In the genomic region with DNA sequence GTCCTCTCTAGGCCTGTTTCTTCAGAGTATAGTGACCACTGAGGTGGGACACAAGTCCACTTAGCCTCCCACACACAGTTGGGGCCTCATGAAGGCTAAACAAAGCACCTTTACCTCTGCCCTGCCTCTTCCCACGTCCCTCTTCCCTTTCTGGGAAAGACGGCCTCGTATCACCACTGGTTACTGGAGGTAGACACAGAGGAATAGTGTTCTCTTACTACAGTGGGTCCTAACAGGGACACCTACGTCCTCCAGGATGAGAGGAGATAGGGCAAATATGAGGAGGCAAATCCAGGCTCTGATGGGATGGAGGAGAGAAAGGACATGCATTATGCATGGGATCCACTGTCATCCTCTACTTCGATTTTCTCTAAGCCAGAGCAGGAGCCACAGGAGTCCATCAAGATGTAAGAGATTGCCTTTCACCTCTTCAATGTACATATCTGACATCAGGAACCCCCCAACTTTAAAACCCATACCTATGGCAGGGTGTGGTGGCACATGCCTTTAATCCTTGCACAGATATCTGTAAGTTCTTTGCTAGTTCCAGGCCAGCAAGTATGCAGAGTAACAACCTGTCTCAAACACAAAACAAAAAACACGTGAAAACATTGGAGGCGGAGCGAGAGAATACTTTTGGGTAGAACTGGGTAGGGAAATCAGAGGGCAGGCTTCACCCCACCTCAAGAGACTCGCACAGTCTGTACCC, we compare ENCODE assay signal across 8 mouse cellular contexts. TPM values are rescaled to one million over a fixed set of nuclear protein-coding genes. Genes with fewer than 3 reads are reported as not detected.
A peak's percentile ranks its signal among the peaks of the same experiment; 100 is the strongest.
DNase-seq lines count a peak whose midpoint lies in the region; ATAC-seq and TF ChIP-seq lines count a peak whose summit lies in the region.

No protein-coding gene starts in this region.

- no peaks in the 10 kb centered on the region for H3K27me3 ChIP-seq in embryonic facial prominence, embryonic 15.5 days
- no peaks in the 10 kb centered on the region for H3K27me3 ChIP-seq in intestine, embryonic 15.5 days (replicated peaks)
- H3K27me3 ChIP-seq in neural tube, embryonic 13.5 days, result no peaks in the 10 kb centered on the region

- no peak for ATAC-seq in embryonic facial prominence, embryonic 15.5 days (ENCODE audit: insufficient number of reproducible peaks, low FRiP score, low TSS enrichment, low read depth)
- peak; percentile 44; the same call in 1 of the 2 replicates for ATAC-seq in intestine, embryonic 15.5 days
- ATAC-seq in neural tube, embryonic 13.5 days (ENCODE audit: low read depth), result peak; percentile 9

- peak overlapping the region; percentile 90 for H3K9ac ChIP-seq in embryonic facial prominence, embryonic 15.5 days
- peak overlapping the region; percentile 91 for H3K9ac ChIP-seq in intestine, embryonic 15.5 days
- H3K9ac ChIP-seq in neural tube, embryonic 13.5 days, result peak overlapping the region; percentile 94

- DNase-seq in left cerebral cortex, adult 2 months (ENCODE audit: extremely low spot score in 1 of 2, low spot score in 2 of 2), result no peak
- DNase-seq in left cerebral cortex, adult 18-20 months (ENCODE audit: low spot score in 2 of 2), result no peak
- DNase-seq in adrenal gland, postnatal 36 days, result no peak
- DNase-seq in spleen, postnatal 4 days (ENCODE audit: low spot score in 2 of 2), result no peak
- no peak for DNase-seq in frontal cortex, postnatal 10 days (ENCODE audit: low spot score in 2 of 2)

- H3K4me2 ChIP-seq in embryonic facial prominence, embryonic 15.5 days (replicated peaks), result peak overlapping the region; percentile 85
- H3K4me2 ChIP-seq in intestine, embryonic 15.5 days (replicated peaks), result peak overlapping the region; percentile 82
- peak overlapping the region; percentile 94 for H3K4me2 ChIP-seq in neural tube, embryonic 13.5 days

- no peaks in the 10 kb centered on the region for H3K9me3 ChIP-seq in embryonic facial prominence, embryonic 15.5 days (replicated peaks)
- no peaks in the 10 kb centered on the region for H3K9me3 ChIP-seq in intestine, embryonic 15.5 days
- H3K9me3 ChIP-seq in neural tube, embryonic 13.5 days, result no peaks in the 10 kb centered on the region

- peak overlapping the region; percentile 60 for H3K4me3 ChIP-seq in left cerebral cortex, adult 2 months
- peak overlapping the region; percentile 95 for H3K4me3 ChIP-seq in embryonic facial prominence, embryonic 15.5 days (replicated peaks)
- H3K4me3 ChIP-seq in intestine, embryonic 15.5 days (replicated peaks), result peak overlapping the region; percentile 91
- H3K4me3 ChIP-seq in neural tube, embryonic 13.5 days, result peak overlapping the region; percentile 91

- 35% methylated on average over 9 of the region's 9 CpGs for WGBS in embryonic facial prominence, embryonic 15.5 days
- 41% methylated on average over 9 of the region's 9 CpGs for WGBS in intestine, embryonic 15.5 days
- WGBS in neural tube, embryonic 13.5 days, result 34% methylated on average over 9 of the region's 9 CpGs

- H3K27ac ChIP-seq in left cerebral cortex, adult 2 months, result peak overlapping the region; percentile 89
- H3K27ac ChIP-seq in embryonic facial prominence, embryonic 15.5 days (replicated peaks), result peak overlapping the region; percentile 71
- H3K27ac ChIP-seq in intestine, embryonic 15.5 days, result no peak overlapping the region
- H3K27ac ChIP-seq in neural tube, embryonic 13.5 days (replicated peaks), result peak overlapping the region; percentile 77; the same call in 1 of the 2 replicates

- intact Hi-C loops in left cerebral cortex, adult 2 months (cut with DNase I), result no loop called here

- no peak for TF ChIP-seq CTCF in left cerebral cortex, adult 2 months (IDR thresholded peaks at IDR 0.05)

- peaks cover 28% of the 10 kb centered on the region for H3K36me3 ChIP-seq in embryonic facial prominence, embryonic 15.5 days
- peaks cover 9% of the 10 kb centered on the region; the same call in 1 of the 2 replicates for H3K36me3 ChIP-seq in intestine, embryonic 15.5 days
- H3K36me3 ChIP-seq in neural tube, embryonic 13.5 days, result peaks cover 29% of the 10 kb centered on the region

- peaks cover 22% of the 10 kb centered on the region for H3K4me1 ChIP-seq in embryonic facial prominence, embryonic 15.5 days
- peaks cover 18% of the 10 kb centered on the region for H3K4me1 ChIP-seq in intestine, embryonic 15.5 days (replicated peaks)
- H3K4me1 ChIP-seq in neural tube, embryonic 13.5 days (replicated peaks), result peaks cover 23% of the 10 kb centered on the region

RNA-seq across cellular contexts. Expression of a gene that starts 0.5 kb away (rescaled TPM):
- 10 to 100 TPM; 72.6 to 82.2 TPM for total RNA-seq in left cerebral cortex, adult 2 months (2021)
- 10 to 100 TPM; 77.9 to 81.3 TPM for total RNA-seq in left cerebral cortex, adult 18-20 months (2021)
- 159 and 178 TPM in 2 replicates for polyA plus RNA-seq in embryonic facial prominence, embryonic 15.5 days (2015; fragmentation: Nextera tagmentation; extraction: Ambion mirVana)
- 207 and 214 TPM in 2 replicates for polyA plus RNA-seq in intestine, embryonic 15.5 days (2015; fragmentation: Nextera tagmentation; extraction: Ambion mirVana)
- 119 and 120 TPM in 2 replicates for polyA plus RNA-seq in neural tube, embryonic 13.5 days (2015; fragmentation: Nextera tagmentation; extraction: Ambion mirVana)
- 100 to 1,000 TPM; 171 to 195 TPM for total RNA-seq in adrenal gland, postnatal 36 days (2021)

RNA-seq across cellular contexts. Expression of a gene that starts 4.1 kb away (rescaled TPM):
- under 1 TPM in 1 of 2 experiments, not detected in 1; 0.26 TPM for total RNA-seq in left cerebral cortex, adult 2 months (2021)
- under 1 TPM; 0.26 to 0.63 TPM for total RNA-seq in left cerebral cortex, adult 18-20 months (2021)
- polyA plus RNA-seq in embryonic facial prominence, embryonic 15.5 days (2015; fragmentation: Nextera tagmentation; extraction: Ambion mirVana), result 0.31 and 0.37 TPM in 2 replicates
- 0.09 and 0.19 TPM in 2 replicates for polyA plus RNA-seq in intestine, embryonic 15.5 days (2015; fragmentation: Nextera tagmentation; extraction: Ambion mirVana)
- 0.14 TPM in 2 replicates for polyA plus RNA-seq in neural tube, embryonic 13.5 days (2015; fragmentation: Nextera tagmentation; extraction: Ambion mirVana)
- total RNA-seq in adrenal gland, postnatal 36 days (2021), result under 1 TPM; 0.30 to 0.40 TPM

RNA-seq across cellular contexts. Expression of a gene that starts 5.5 kb away (rescaled TPM):
- total RNA-seq in left cerebral cortex, adult 2 months (2021), result 1 to 10 TPM; 1.2 to 1.7 TPM
- total RNA-seq in left cerebral cortex, adult 18-20 months (2021), result 1 to 10 TPM; 1.3 to 2.3 TPM
- 4.8 and 6.2 TPM in 2 replicates for polyA plus RNA-seq in embryonic facial prominence, embryonic 15.5 days (2015; fragmentation: Nextera tagmentation; extraction: Ambion mirVana)
- 3.9 and 5.4 TPM in 2 replicates for polyA plus RNA-seq in intestine, embryonic 15.5 days (2015; fragmentation: Nextera tagmentation; extraction: Ambion mirVana)
- polyA plus RNA-seq in neural tube, embryonic 13.5 days (2015; fragmentation: Nextera tagmentation; extraction: Ambion mirVana), result 0.54 and 1.2 TPM in 2 replicates
- 1 to 10 TPM; 1.4 to 3.1 TPM for total RNA-seq in adrenal gland, postnatal 36 days (2021)

RNA-seq across cellular contexts. Expression of a gene that starts 8.3 kb away (rescaled TPM):
- not detected for total RNA-seq in left cerebral cortex, adult 2 months (2021)
- under 1 TPM; 0.12 TPM for total RNA-seq in left cerebral cortex, adult 18-20 months (2021)
- polyA plus RNA-seq in embryonic facial prominence, embryonic 15.5 days (2015; fragmentation: Nextera tagmentation; extraction: Ambion mirVana), result not detected in 2 replicates
- polyA plus RNA-seq in intestine, embryonic 15.5 days (2015; fragmentation: Nextera tagmentation; extraction: Ambion mirVana), result not detected in 2 replicates
- not detected in 2 replicates for polyA plus RNA-seq in neural tube, embryonic 13.5 days (2015; fragmentation: Nextera tagmentation; extraction: Ambion mirVana)
- total RNA-seq in adrenal gland, postnatal 36 days (2021), result under 1 TPM in 1 of 2 experiments, not detected in 1; 0.10 TPM

RNA-seq across cellular contexts. Expression of a gene that starts 15.2 kb away (rescaled TPM):
- total RNA-seq in left cerebral cortex, adult 2 months (2021), result 10 to 100 TPM; 34.0 to 46.8 TPM
- total RNA-seq in left cerebral cortex, adult 18-20 months (2021), result 10 to 100 TPM; 32.5 to 34.5 TPM
- polyA plus RNA-seq in embryonic facial prominence, embryonic 15.5 days (2015; fragmentation: Nextera tagmentation; extraction: Ambion mirVana), result 66.2 and 70.4 TPM in 2 replicates
- 40.7 and 41.9 TPM in 2 replicates for polyA plus RNA-seq in intestine, embryonic 15.5 days (2015; fragmentation: Nextera tagmentation; extraction: Ambion mirVana)
- 62.7 and 63.6 TPM in 2 replicates for polyA plus RNA-seq in neural tube, embryonic 13.5 days (2015; fragmentation: Nextera tagmentation; extraction: Ambion mirVana)
- total RNA-seq in adrenal gland, postnatal 36 days (2021), result 10 to 100 TPM; 27.6 to 37.5 TPM
